Mouse (Mus musculus) right cerebral cortex, postnatal 25 days (tissue): Measurements from ENCODE around the gene Olfr48.

Source experiments
- DNase-seq: peaks from one replicate; pipeline ENCODE4 v3.0.0; 2022

Gene Olfr48

GRCm38 (mm10) chr2:89848105-89848504 is at the start of gene Olfr48:
TSS of gene Olfr48 (minus strand) at chr2:89848205.
- no peak for DNase-seq

GRCm38 (mm10) chr2:89878137-89878536 is 30.1 kb upstream of the Olfr48 start, which contains the start of gene Olfr1257:
TSS of gene Olfr1257 (plus strand) at chr2:89878437.
- DNase-seq: no peak

DNA sequence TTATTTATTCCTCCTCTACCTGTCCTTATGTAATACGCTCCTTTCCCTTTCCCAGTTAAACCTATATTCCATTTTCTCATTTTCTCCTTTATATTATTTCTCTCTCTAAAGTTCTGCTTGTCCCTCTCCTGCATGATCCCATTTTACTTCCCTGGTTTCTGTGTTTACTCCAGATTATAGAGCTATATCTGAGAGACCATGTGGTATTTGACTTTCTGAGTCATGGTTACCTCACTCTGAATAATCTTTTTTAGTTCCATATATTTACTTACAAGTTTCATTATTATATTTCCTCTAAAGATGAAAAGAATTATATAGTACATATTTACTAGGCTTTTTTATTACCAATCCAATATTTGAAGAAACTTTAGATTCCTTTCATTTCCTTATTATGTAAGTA is 1.2 kb upstream of the Olfr48 start:
- no peak for DNase-seq

GRCm38 (mm10) chr2:89841455-89841854 is 6.5 kb downstream of the Olfr48 start, which contains the start of gene Olfr1256:
TSS of gene Olfr1256 (minus strand) at chr2:89841555.
- no peak for DNase-seq

GRCm38 (mm10) chr2:89820216-89820615 is 27.8 kb downstream of the Olfr48 start:
- no peak for DNase-seq

DNA sequence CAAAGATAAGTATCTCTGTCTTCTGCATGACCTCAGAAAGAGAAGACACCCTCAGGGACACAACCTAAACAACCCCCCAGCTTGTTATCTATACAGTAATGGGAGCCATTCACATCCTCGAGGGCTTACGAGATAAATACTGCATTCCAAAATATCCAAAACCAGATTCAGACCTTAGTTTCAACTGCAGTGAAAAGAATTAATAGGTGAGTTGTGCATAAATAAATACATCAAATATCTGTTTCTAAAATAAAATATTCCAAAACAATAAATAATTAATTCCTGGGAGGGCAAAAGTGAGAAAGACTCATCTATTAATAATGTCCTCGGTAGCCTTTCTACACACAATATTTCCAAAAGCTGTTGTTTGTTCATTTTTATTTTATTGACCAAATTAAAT is 36.3 kb downstream of the Olfr48 start, which contains the start of gene Olfr1255:
TSS of gene Olfr1255 (plus strand) at position 301 of the 400 bp plus-strand sequence.
- no peak for DNase-seq

DNA sequence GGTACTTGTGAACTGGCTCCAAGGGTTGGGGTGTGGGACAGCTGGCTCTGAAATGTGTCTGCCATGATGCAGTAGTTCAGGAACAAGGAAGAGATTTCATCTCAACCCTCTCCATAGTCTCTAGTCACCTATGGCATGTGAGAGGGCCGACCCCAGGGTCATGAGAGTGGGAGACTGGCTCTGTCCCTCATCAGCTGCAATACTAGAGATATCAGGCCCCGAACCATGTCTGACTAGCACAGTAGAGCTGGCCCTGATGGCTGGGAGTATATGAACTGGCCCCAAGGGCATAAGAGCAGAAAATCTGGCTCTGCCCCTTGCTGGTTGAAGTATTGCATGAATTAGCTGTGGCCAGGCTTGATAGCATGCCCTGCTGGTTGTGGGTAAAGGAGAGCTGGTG is 37.3 kb downstream of the Olfr48 start:
- DNase-seq: no peak

DNA sequence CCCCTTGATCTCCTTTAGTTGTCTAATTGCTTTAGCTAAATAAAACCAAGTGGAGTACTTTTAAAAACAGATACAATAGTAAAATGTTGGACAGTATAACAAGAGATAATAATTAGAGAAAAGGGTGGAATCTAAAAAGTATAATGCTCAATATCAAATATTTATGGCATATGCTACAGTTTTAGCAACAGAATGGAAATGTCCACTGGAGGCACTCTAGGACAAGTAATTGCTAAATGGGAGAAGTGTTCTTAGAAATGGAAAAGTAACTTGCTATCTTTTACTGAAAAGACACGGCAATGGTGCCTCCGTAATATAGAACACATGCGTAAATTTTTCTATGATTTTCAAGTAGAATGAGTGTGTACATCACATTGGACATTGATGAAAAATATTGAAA is 48.4 kb downstream of the Olfr48 start:
- no peak for DNase-seq

DNA sequence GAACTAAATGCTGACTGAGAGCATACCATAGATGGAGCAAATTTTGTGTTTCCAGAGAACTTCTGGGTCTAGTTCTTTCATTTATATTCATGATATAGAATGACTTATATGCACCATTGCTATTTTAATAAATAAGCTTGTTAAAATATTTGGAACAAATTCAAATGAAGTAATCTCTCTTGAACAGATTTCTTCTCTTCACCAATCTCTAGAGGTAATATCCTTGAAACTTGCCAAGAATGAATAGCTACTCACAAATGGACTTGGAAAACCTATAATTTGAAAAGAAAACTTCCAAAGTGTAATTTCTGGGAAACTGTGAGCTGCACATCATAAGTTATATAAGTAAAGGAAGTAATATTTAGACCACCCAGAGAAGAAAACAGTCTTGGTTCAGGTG is 54.5 kb downstream of the Olfr48 start, which contains the start of gene Olfr1254:
TSS of gene Olfr1254 (minus strand) at position 101 of the 400 bp plus-strand sequence.
- DNase-seq: no peak
